Mouse (Mus musculus): ENCODE results near the gene Kif4. TPM values are rescaled to one million over a fixed set of nuclear protein-coding genes. Genes with fewer than 3 reads are reported as not detected.
A peak's percentile ranks its signal among the peaks of the same experiment; 100 is the strongest.

Gene Kif4
- 52.3 and 58.7 TPM in 2 replicates for polyA plus RNA-seq (2014; fragmentation: Nextera tagmentation; extraction: Ambion mirVana)

GRCm38 (mm10) chrX:100625546-100625801, at the start of gene Kif4:
Gene Kif4, plus strand, starts transcription at chrX:100625737.
- DNase-seq (ENCODE audit: low spot score, missing footprints) (no peak), ATAC-seq (ENCODE audit: low FRiP score) (no peak)
- H3K27me3 ChIP-seq (ENCODE audit: control insufficient read depth, insufficient read depth, low read length) = peaks cover 4% of the 10 kb centered on the region; the same call in 1 of the 2 replicates
- no peaks in the 10 kb centered on the region; the same call in 1 of the 2 replicates for H3K4me1 ChIP-seq (ENCODE audit: control insufficient read depth, insufficient read depth, low read length)
- peak within 1 kb of the TSS; percentile 59 for H3K4me3 ChIP-seq (ENCODE audit: low read depth, low read length)
- peak within 1 kb of the TSS; percentile 73 for H3K9ac ChIP-seq (ENCODE audit: low read length)
- 23% methylated on average over 3 of the region's 3 CpGs for WGBS
- peak within 1 kb of the TSS; percentile 53 for H3K4me2 ChIP-seq
- H3K9me3 ChIP-seq (ENCODE audit: control insufficient read depth, low read length) = no peaks in the 10 kb centered on the region
- H3K36me3 ChIP-seq (ENCODE audit: control insufficient read depth, insufficient read depth, low read length) = peaks cover 2% of the 10 kb centered on the region; the same call in 1 of the 2 replicates
- peak within 1 kb of the TSS; percentile 74 for H3K27ac ChIP-seq (ENCODE audit: low read depth, low read length)

- no peak for DNase-seq (ENCODE audit: low spot score, missing footprints)
- no peaks in the 10 kb centered on the region for H3K36me3 ChIP-seq (ENCODE audit: control insufficient read depth, insufficient read depth, low read length)
- no peak within 1 kb of the TSS for H3K9ac ChIP-seq (ENCODE audit: low read length)
- H3K4me2 ChIP-seq = no peak within 1 kb of the TSS
- H3K4me1 ChIP-seq (ENCODE audit: control insufficient read depth, insufficient read depth, low read length) = no peaks in the 10 kb centered on the region
- H3K27ac ChIP-seq (ENCODE audit: low read depth, low read length) = no peak within 1 kb of the TSS
- 75% methylated on average over 4 of the region's 4 CpGs for WGBS
- no peaks in the 10 kb centered on the region for H3K9me3 ChIP-seq (ENCODE audit: control insufficient read depth, low read length)
- no peak within 1 kb of the TSS for H3K4me3 ChIP-seq (ENCODE audit: low read depth, low read length)
- peaks cover 3% of the 10 kb centered on the region for H3K27me3 ChIP-seq (ENCODE audit: control insufficient read depth, insufficient read depth, low read length)
- ATAC-seq (ENCODE audit: low FRiP score) = no peak
Measured at GRCm38 (mm10) chrX:100594791-100595190, 30.7 kb upstream of the Kif4 start, which contains the start of gene P2ry4. Gene P2ry4, minus strand, starts transcription at chrX:100594869.

GRCm38 (mm10) chrX:100597439-100597838, 28.1 kb upstream of the Kif4 start:
- Histone ChIP-seq H3K4me2 (no peak overlapping the region), H3K27me3 (ENCODE audit: control insufficient read depth, insufficient read depth, low read length) (peaks cover 3% of the 10 kb centered on the region), H3K4me1 (ENCODE audit: control insufficient read depth, insufficient read depth, low read length) (no peaks in the 10 kb centered on the region), H3K9me3 (ENCODE audit: control insufficient read depth, low read length) (no peaks in the 10 kb centered on the region), H3K36me3 (ENCODE audit: control insufficient read depth, insufficient read depth, low read length) (no peaks in the 10 kb centered on the region), H3K9ac (ENCODE audit: low read length) (no peak overlapping the region), H3K27ac (ENCODE audit: low read depth, low read length) (no peak overlapping the region), H3K4me3 (ENCODE audit: low read depth, low read length) (no peak overlapping the region)
- WGBS = 29% methylated on average over 5 of the region's 5 CpGs
- DNase-seq (ENCODE audit: low spot score, missing footprints) = peak; percentile 85
- ATAC-seq (ENCODE audit: low FRiP score) = 0 out of 2 replicates have a peak, but pooled peaks have one; percentile 48

- no peak for ATAC-seq (ENCODE audit: low FRiP score)
- no peaks in the 10 kb centered on the region for H3K9me3 ChIP-seq (ENCODE audit: control insufficient read depth, low read length)
- H3K9ac ChIP-seq (ENCODE audit: low read length) = no peak overlapping the region
- DNase-seq (ENCODE audit: low spot score, missing footprints) = no peak
- H3K27me3 ChIP-seq (ENCODE audit: control insufficient read depth, insufficient read depth, low read length) = peaks cover 2% of the 10 kb centered on the region
- no peak overlapping the region for H3K4me2 ChIP-seq
- no peaks in the 10 kb centered on the region for H3K4me1 ChIP-seq (ENCODE audit: control insufficient read depth, insufficient read depth, low read length)
- H3K4me3 ChIP-seq (ENCODE audit: low read depth, low read length) = no peak overlapping the region
- no peaks in the 10 kb centered on the region for H3K36me3 ChIP-seq (ENCODE audit: control insufficient read depth, insufficient read depth, low read length)
- no peak overlapping the region for H3K27ac ChIP-seq (ENCODE audit: low read depth, low read length)
- 77% methylated on average over 4 of the region's 4 CpGs for WGBS
Measured at GRCm38 (mm10) chrX:100599755-100600154, 25.8 kb upstream of the Kif4 start.

- Histone ChIP-seq H3K4me3 (ENCODE audit: low read depth, low read length) (no peak within 1 kb of the TSS), H3K9ac (ENCODE audit: low read length) (no peak within 1 kb of the TSS), H3K27me3 (ENCODE audit: control insufficient read depth, insufficient read depth, low read length) (peaks cover 2% of the 10 kb centered on the region; the same call in 1 of the 2 replicates), H3K4me2 (no peak within 1 kb of the TSS), H3K36me3 (ENCODE audit: control insufficient read depth, insufficient read depth, low read length) (no peaks in the 10 kb centered on the region), H3K4me1 (ENCODE audit: control insufficient read depth, insufficient read depth, low read length) (no peaks in the 10 kb centered on the region), H3K9me3 (ENCODE audit: control insufficient read depth, low read length) (no peaks in the 10 kb centered on the region), H3K27ac (ENCODE audit: low read depth, low read length) (no peak within 1 kb of the TSS)
- 63% methylated on average over 1 of the region's 1 CpGs for WGBS
- DNase-seq (ENCODE audit: low spot score, missing footprints) (no peak), ATAC-seq (ENCODE audit: low FRiP score) (no peak)
Measured at GRCm38 (mm10) chrX:100605314-100605713, 20.2 kb upstream of the Kif4 start, which contains the start of gene Arr3. Gene Arr3, plus strand, starts transcription at chrX:100605497.

GRCm38 (mm10) chrX:100618488-100618887, 7.0 kb upstream of the Kif4 start:
- Histone ChIP-seq H3K27ac (ENCODE audit: low read depth, low read length) (no peak overlapping the region), H3K4me2 (no peak overlapping the region), H3K4me1 (ENCODE audit: control insufficient read depth, insufficient read depth, low read length) (no peaks in the 10 kb centered on the region), H3K27me3 (ENCODE audit: control insufficient read depth, insufficient read depth, low read length) (peaks cover 2% of the 10 kb centered on the region; the same call in 1 of the 2 replicates), H3K9ac (ENCODE audit: low read length) (no peak overlapping the region), H3K36me3 (ENCODE audit: control insufficient read depth, insufficient read depth, low read length) (peaks cover 2% of the 10 kb centered on the region; the same call in 1 of the 2 replicates), H3K4me3 (ENCODE audit: low read depth, low read length) (no peak overlapping the region), H3K9me3 (ENCODE audit: control insufficient read depth, low read length) (no peaks in the 10 kb centered on the region)
- WGBS = 74% methylated on average over 3 of the region's 3 CpGs
- no peak for ATAC-seq (ENCODE audit: low FRiP score)
- DNase-seq (ENCODE audit: low spot score, missing footprints) = no peak

- Histone ChIP-seq H3K27ac (ENCODE audit: low read depth, low read length) (no peak overlapping the region), H3K9ac (ENCODE audit: low read length) (no peak overlapping the region), H3K36me3 (ENCODE audit: control insufficient read depth, insufficient read depth, low read length) (peaks cover 2% of the 10 kb centered on the region; the same call in 1 of the 2 replicates), H3K4me2 (no peak overlapping the region), H3K9me3 (ENCODE audit: control insufficient read depth, low read length) (no peaks in the 10 kb centered on the region), H3K4me1 (ENCODE audit: control insufficient read depth, insufficient read depth, low read length) (no peaks in the 10 kb centered on the region), H3K27me3 (ENCODE audit: control insufficient read depth, insufficient read depth, low read length) (peaks cover 5% of the 10 kb centered on the region), H3K4me3 (ENCODE audit: low read depth, low read length) (no peak overlapping the region)
- ATAC-seq (ENCODE audit: low FRiP score) (no peak), DNase-seq (ENCODE audit: low spot score, missing footprints) (no peak)
- 62% methylated on average over 2 of the region's 2 CpGs for WGBS
Measured at GRCm38 (mm10) chrX:100621366-100621765, 4.2 kb upstream of the Kif4 start.

GRCm38 (mm10) chrX:100624242-100624641, 1.3 kb upstream of the Kif4 start:
- no peak for ATAC-seq (ENCODE audit: low FRiP score)
- Histone ChIP-seq H3K27ac (ENCODE audit: low read depth, low read length) (no peak overlapping the region), H3K9me3 (ENCODE audit: control insufficient read depth, low read length) (no peaks in the 10 kb centered on the region), H3K27me3 (ENCODE audit: control insufficient read depth, insufficient read depth, low read length) (peaks cover 5% of the 10 kb centered on the region), H3K36me3 (ENCODE audit: control insufficient read depth, insufficient read depth, low read length) (peaks cover 2% of the 10 kb centered on the region; the same call in 1 of the 2 replicates), H3K4me1 (ENCODE audit: control insufficient read depth, insufficient read depth, low read length) (no peaks in the 10 kb centered on the region; the same call in 1 of the 2 replicates), H3K4me3 (ENCODE audit: low read depth, low read length) (no peak overlapping the region), H3K4me2 (no peak overlapping the region), H3K9ac (ENCODE audit: low read length) (no peak overlapping the region)
- WGBS = 88% methylated on average over 4 of the region's 4 CpGs
- DNase-seq (ENCODE audit: low spot score, missing footprints) = no peak

- 41% methylated on average over 7 of the region's 7 CpGs for WGBS
- H3K27me3 ChIP-seq (ENCODE audit: control insufficient read depth, insufficient read depth, low read length) = peaks cover 4% of the 10 kb centered on the region; the same call in 1 of the 2 replicates
Measured at GRCm38 (mm10) chrX:100625146-100625545, 391 bp upstream of the Kif4 start.

More at GRCm38 (mm10) chrX:100625146-100625545, 391 bp upstream of the Kif4 start:
- H3K9me3 ChIP-seq (ENCODE audit: control insufficient read depth, low read length) = no peaks in the 10 kb centered on the region
- no peak overlapping the region for H3K27ac ChIP-seq (ENCODE audit: low read depth, low read length)
- no peaks in the 10 kb centered on the region; the same call in 1 of the 2 replicates for H3K4me1 ChIP-seq (ENCODE audit: control insufficient read depth, insufficient read depth, low read length)
- H3K9ac ChIP-seq (ENCODE audit: low read length) = peak overlapping the region; percentile 57
- peak; percentile 14; the same call in 1 of the 2 replicates for ATAC-seq (ENCODE audit: low FRiP score)
- DNase-seq (ENCODE audit: low spot score, missing footprints) = no peak
- peak overlapping the region; percentile 48 for H3K4me2 ChIP-seq
- peaks cover 2% of the 10 kb centered on the region; the same call in 1 of the 2 replicates for H3K36me3 ChIP-seq (ENCODE audit: control insufficient read depth, insufficient read depth, low read length)
- peak overlapping the region; percentile 59 for H3K4me3 ChIP-seq (ENCODE audit: low read depth, low read length)
